Mouse (Mus musculus) E14TG2a.4 (cell line): Measurements from ENCODE around the gene Elovl5.

Experiments
- H3K27me3 ChIP-seq: 2 replicates; pipeline ENCODE4 v1.6.1; 2014; ENCODE audit warnings: low read length, control low read depth; ENCODE audit not compliant: insufficient read depth
- H3K36me3 ChIP-seq: 2 replicates; pipeline ENCODE4 v1.6.1; 2014; ENCODE audit warnings: low read length, control low read depth; ENCODE audit not compliant: insufficient read depth
- H3K4me1 ChIP-seq: replicated peaks from 2 replicates; pipeline ENCODE4 v1.6.1; 2014; ENCODE audit warnings: low read depth, low read length, control low read depth
- H3K4me3 ChIP-seq: replicated peaks from 2 replicates; pipeline ENCODE4 v1.5.1; 2014; ENCODE audit warnings: mild to moderate bottlenecking, low read length
- H3K9me3 ChIP-seq: 2 replicates; pipeline ENCODE4 v1.6.1; 2014; ENCODE audit warnings: low read length, control low read depth
- CTCF ChIP-seq: conservative IDR thresholded peaks from 2 replicates; pipeline ENCODE4 v1.5.1; 2014; ENCODE audit warnings: low read length
- NANOG ChIP-seq: IDR thresholded peaks from 2 replicates; pipeline ENCODE4 v1.6.1; 2014; ENCODE audit warnings: borderline replicate concordance, low read length, mixed read lengths
- POU5F1 ChIP-seq: IDR thresholded peaks from 2 replicates; pipeline ENCODE4 v1.6.1; 2014; ENCODE audit warnings: low read length, borderline replicate concordance

Elovl5 gene

DNA sequence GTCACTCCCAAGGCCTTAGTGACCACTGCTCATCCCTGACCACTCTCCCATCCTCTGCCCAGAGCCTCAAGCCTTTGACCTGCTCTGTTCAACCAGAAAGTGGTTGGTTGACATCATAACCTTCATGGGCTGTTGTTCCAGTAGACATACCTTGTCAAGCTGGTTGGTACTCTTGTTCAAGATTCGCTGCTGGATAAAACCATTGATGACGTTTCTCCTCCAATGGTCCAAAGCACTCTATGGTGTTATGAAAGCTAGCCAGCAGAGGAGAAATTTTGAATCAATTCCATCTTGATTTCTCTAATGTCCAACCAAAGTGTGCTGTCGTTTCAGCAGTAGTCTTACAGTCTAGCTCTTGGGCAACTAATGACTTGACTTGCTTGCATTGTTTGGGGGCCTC, 27.0 kb downstream of the Elovl5 start:
- H3K9me3 ChIP-seq, result no peaks in the 10 kb centered on the region
- H3K36me3 ChIP-seq, result 0 out of 2 replicates have a peak, but pooled peaks cover 3% of the 10 kb centered on the region
- TF ChIP-seq CTCF (no peak), NANOG (no peak), POU5F1 (no peak)

GRCm38 (mm10) chr9:77945792-77946666, 28.9 kb downstream of the Elovl5 start:
- H3K27me3 ChIP-seq, result no peaks in the 10 kb centered on the region
- 0 out of 2 replicates have a peak, but pooled peaks cover 3% of the 10 kb centered on the region for H3K36me3 ChIP-seq
- H3K9me3 ChIP-seq, result no peaks in the 10 kb centered on the region
- H3K4me3 ChIP-seq, result no peak overlapping the region
- no peak for TF ChIP-seq NANOG
- TF ChIP-seq POU5F1, result no peak
- TF ChIP-seq CTCF, result no peak
- peaks cover 72% of the 10 kb centered on the region for H3K4me1 ChIP-seq

More for the DNA sequence above, 27.0 kb downstream of the Elovl5 start:
- Histone ChIP-seq H3K4me3 (no peak overlapping the region), H3K4me1 (peaks cover 75% of the 10 kb centered on the region), H3K27me3 (no peaks in the 10 kb centered on the region)

DNA sequence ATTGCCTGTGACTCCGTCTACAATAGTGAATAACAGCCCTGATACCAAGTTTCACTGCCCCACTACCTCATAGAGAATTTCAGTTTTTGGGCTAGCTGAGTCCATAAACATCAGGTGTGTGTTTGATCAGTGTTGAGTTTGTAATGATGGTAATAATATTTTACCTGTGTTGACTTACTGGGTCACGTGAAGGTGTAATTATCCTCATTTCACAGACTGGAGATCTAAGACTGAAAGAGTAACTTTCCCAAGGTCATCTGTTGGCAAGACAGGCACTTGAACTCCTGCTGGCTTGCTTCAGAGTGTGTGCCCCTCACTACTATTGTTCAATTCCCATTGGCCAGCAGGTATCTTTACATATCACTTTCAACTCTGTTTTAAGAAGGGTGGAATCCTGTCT, 31.1 kb downstream of the Elovl5 start:
- peaks cover 65% of the 10 kb centered on the region for H3K4me1 ChIP-seq

GRCm38 (mm10) chr9:77949753-77950268, 32.6 kb downstream of the Elovl5 start:
- TF ChIP-seq POU5F1 (no peak), NANOG (no peak), CTCF (no peak)
- H3K4me1 ChIP-seq, result peaks cover 75% of the 10 kb centered on the region
- no peaks in the 10 kb centered on the region for H3K27me3 ChIP-seq

More for the DNA sequence above, 31.1 kb downstream of the Elovl5 start:
- Histone ChIP-seq H3K27me3 (no peaks in the 10 kb centered on the region), H3K36me3 (0 out of 2 replicates have a peak, but pooled peaks cover 3% of the 10 kb centered on the region), H3K4me3 (no peak overlapping the region), H3K9me3 (no peaks in the 10 kb centered on the region)
- no peak for TF ChIP-seq NANOG
- TF ChIP-seq POU5F1, result no peak

DNA sequence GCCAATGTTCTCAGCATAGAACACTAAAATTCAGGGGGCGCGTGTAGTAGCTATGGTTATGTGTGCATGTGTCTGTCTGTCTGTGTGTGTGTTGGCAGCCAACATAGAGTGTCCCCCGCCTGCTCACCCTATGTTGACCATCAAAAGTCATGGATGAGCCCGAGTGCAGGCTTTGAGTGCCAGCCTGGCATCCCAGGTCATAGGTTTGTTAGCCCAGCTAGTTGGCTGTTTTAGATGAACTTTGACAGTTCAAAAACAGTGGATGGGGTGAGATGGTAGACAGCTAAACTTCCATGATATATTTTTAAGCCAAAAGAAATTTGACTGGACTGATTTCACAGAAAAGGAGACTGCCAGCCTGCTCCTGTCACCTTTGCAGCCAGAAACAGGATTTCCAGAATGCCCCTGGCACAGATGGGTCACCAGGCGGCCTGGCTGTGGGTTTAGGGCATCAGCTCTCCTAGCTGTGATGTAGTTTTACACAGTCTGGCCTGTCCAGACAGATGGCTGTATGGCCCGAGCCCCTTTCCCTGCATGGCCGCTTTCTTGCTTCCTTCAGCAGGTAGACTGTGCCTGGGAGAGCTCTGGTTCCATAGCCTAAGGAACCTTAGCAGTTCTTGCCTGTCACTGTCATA, 33.8 kb downstream of the Elovl5 start:
- no peak overlapping the region for H3K4me3 ChIP-seq
- no peaks in the 10 kb centered on the region for H3K9me3 ChIP-seq
- H3K36me3 ChIP-seq, result 0 out of 2 replicates have a peak, but pooled peaks cover 3% of the 10 kb centered on the region
- H3K27me3 ChIP-seq, result no peaks in the 10 kb centered on the region
- peaks cover 81% of the 10 kb centered on the region for H3K4me1 ChIP-seq
- no peak for TF ChIP-seq POU5F1
- no peak for TF ChIP-seq NANOG
- TF ChIP-seq CTCF, result no peak

More at GRCm38 (mm10) chr9:77949753-77950268, 32.6 kb downstream of the Elovl5 start:
- Histone ChIP-seq H3K4me3 (no peak overlapping the region), H3K36me3 (0 out of 2 replicates have a peak, but pooled peaks cover 3% of the 10 kb centered on the region), H3K9me3 (no peaks in the 10 kb centered on the region)

GRCm38 (mm10) chr9:77951971-77952370, 34.8 kb downstream of the Elovl5 start:
- peaks cover 83% of the 10 kb centered on the region for H3K4me1 ChIP-seq
- no peak overlapping the region for H3K4me3 ChIP-seq
- TF ChIP-seq CTCF (no peak), NANOG (no peak), POU5F1 (no peak)
- no peaks in the 10 kb centered on the region for H3K9me3 ChIP-seq
- H3K27me3 ChIP-seq, result no peaks in the 10 kb centered on the region
- H3K36me3 ChIP-seq, result 0 out of 2 replicates have a peak, but pooled peaks cover 3% of the 10 kb centered on the region

GRCm38 (mm10) chr9:77953053-77953452, 35.9 kb downstream of the Elovl5 start:
- H3K4me1 ChIP-seq, result peaks cover 83% of the 10 kb centered on the region
- 0 out of 2 replicates have a peak, but pooled peaks cover 4% of the 10 kb centered on the region for H3K36me3 ChIP-seq
- H3K9me3 ChIP-seq, result no peaks in the 10 kb centered on the region
- no peaks in the 10 kb centered on the region for H3K27me3 ChIP-seq
- H3K4me3 ChIP-seq, result no peak overlapping the region; the same call in 1 of the 2 replicates
- no peak for TF ChIP-seq CTCF
- no peak for TF ChIP-seq NANOG
- no peak for TF ChIP-seq POU5F1

DNA sequence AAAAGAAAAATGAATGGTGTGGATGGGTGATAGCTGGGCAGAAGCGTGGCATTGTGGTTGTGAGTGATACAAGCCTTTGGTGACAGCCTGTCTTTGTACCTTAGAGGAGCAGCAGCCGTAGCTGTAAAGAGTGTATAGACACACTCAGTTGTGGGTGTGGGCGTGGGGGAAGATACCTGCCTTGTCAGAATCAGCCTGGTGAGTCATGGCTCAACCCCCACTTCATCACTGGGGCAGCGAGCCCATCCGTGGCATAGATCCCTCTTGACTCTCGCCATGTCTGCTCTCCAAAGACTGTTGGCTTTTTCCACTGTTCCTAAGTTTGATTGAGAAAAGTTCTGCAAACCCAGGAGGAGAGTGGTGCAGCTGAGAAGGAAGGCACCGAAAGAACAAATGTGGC, 37.3 kb downstream of the Elovl5 start:
- H3K36me3 ChIP-seq, result peaks cover 13% of the 10 kb centered on the region; the same call in 1 of the 2 replicates
- no peak for TF ChIP-seq NANOG
- no peak for TF ChIP-seq POU5F1
- TF ChIP-seq CTCF, result no peak
- peaks cover 84% of the 10 kb centered on the region for H3K4me1 ChIP-seq
- H3K27me3 ChIP-seq, result no peaks in the 10 kb centered on the region
- H3K9me3 ChIP-seq, result no peaks in the 10 kb centered on the region
- 0 out of 2 replicates have a peak overlapping the region, but pooled peaks have one; percentile 7 for H3K4me3 ChIP-seq

- Histone ChIP-seq H3K9me3 (no peaks in the 10 kb centered on the region), H3K36me3 (peaks cover 17% of the 10 kb centered on the region; the same call in 1 of the 2 replicates), H3K4me3 (0 out of 2 replicates have a peak overlapping the region, but pooled peaks have one; percentile 7), H3K27me3 (no peaks in the 10 kb centered on the region), H3K4me1 (peaks cover 84% of the 10 kb centered on the region)
- TF ChIP-seq NANOG (no peak), POU5F1 (no peak), CTCF (no peak)
Measured at GRCm38 (mm10) chr9:77954981-77955380, 37.8 kb downstream of the Elovl5 start.
